In genomic region chr5:38857591-38857990, GRCm38 (mm10) we compare ENCODE assay signal across 27 mouse cellular contexts. TPM values are rescaled to one million over a fixed set of nuclear protein-coding genes. Genes with fewer than 3 reads are reported as not detected.
DNase-seq lines count a peak whose midpoint lies in the region; ATAC-seq lines count a peak whose summit lies in the region.
"Had no signal": no experiment of that assay in that cellular context is flagged by ENCODE, and none has a peak within 500 bp of the region (broad histone marks: within the 10 kb centered on the region; RNA-seq: fewer than 3 reads in every experiment).

No protein-coding gene starts in this region.

- H3K9ac ChIP-seq in kidney, embryonic 15.5 days: no peak overlapping the region
- H3K9ac ChIP-seq: embryonic facial prominence, embryonic 15.5 days; forebrain, embryonic 12.5 days; liver, embryonic 12.5 days; stomach, embryonic 15.5 days had no signal

- H3K9me3 ChIP-seq in kidney, embryonic 15.5 days (replicated peaks): no peaks in the 10 kb centered on the region
- H3K9me3 ChIP-seq in limb, embryonic 10.5 days (replicated peaks): no peaks in the 10 kb centered on the region
- H3K9me3 ChIP-seq in heart, embryonic 10.5 days: no peaks in the 10 kb centered on the region
- H3K9me3 ChIP-seq: embryonic facial prominence, embryonic 15.5 days; forebrain, embryonic 12.5 days; liver, embryonic 12.5 days; stomach, embryonic 15.5 days had no signal

- H3K36me3 ChIP-seq in kidney, embryonic 15.5 days: no peaks in the 10 kb centered on the region
- H3K36me3 ChIP-seq in limb, embryonic 10.5 days: no peaks in the 10 kb centered on the region
- no peaks in the 10 kb centered on the region for H3K36me3 ChIP-seq in heart, embryonic 10.5 days
- H3K36me3 ChIP-seq: embryonic facial prominence, embryonic 15.5 days; forebrain, embryonic 12.5 days; hindbrain, embryonic 10.5 days; liver, embryonic 12.5 days; stomach, embryonic 15.5 days had no signal

- 73% methylated on average over 1 of the region's 1 CpGs for WGBS in kidney, embryonic 15.5 days
- 64% methylated on average over 1 of the region's 1 CpGs for WGBS in limb, embryonic 10.5 days
- WGBS in heart, embryonic 10.5 days: 67% methylated on average over 1 of the region's 1 CpGs

- H3K4me1 ChIP-seq in kidney, embryonic 15.5 days: 0 out of 2 replicates have a peak, but pooled peaks cover 3% of the 10 kb centered on the region
- H3K4me1 ChIP-seq in limb, embryonic 10.5 days: peaks cover 49% of the 10 kb centered on the region
- H3K4me1 ChIP-seq in heart, embryonic 10.5 days: peaks cover 2% of the 10 kb centered on the region; the same call in 1 of the 2 replicates
- H3K4me1 ChIP-seq: liver, embryonic 12.5 days; stomach, embryonic 15.5 days had no signal

- H3K4me3 ChIP-seq in kidney, embryonic 15.5 days (replicated peaks): no peak overlapping the region
- H3K4me3 ChIP-seq in limb, embryonic 10.5 days: no peak overlapping the region
- H3K4me3 ChIP-seq in heart, embryonic 10.5 days: no peak overlapping the region
- H3K4me3 ChIP-seq: embryonic facial prominence, embryonic 15.5 days; forebrain, embryonic 12.5 days; hindbrain, embryonic 10.5 days; liver, embryonic 12.5 days; stomach, embryonic 15.5 days had no signal

- H3K4me2 ChIP-seq in kidney, embryonic 15.5 days: no peak overlapping the region
- H3K4me2 ChIP-seq: embryonic facial prominence, embryonic 15.5 days; forebrain, embryonic 12.5 days; liver, embryonic 12.5 days; stomach, embryonic 15.5 days had no signal

- no peak overlapping the region for H3K27ac ChIP-seq in kidney, embryonic 15.5 days
- peak overlapping the region; percentile 79 for H3K27ac ChIP-seq in limb, embryonic 10.5 days
- H3K27ac ChIP-seq in heart, embryonic 10.5 days: no peak overlapping the region
- H3K27ac ChIP-seq: embryonic facial prominence, embryonic 15.5 days; forebrain, embryonic 12.5 days; hindbrain, embryonic 10.5 days; hindbrain, postnatal 0 days; liver, embryonic 12.5 days; stomach, embryonic 15.5 days had no signal

- no peaks in the 10 kb centered on the region for H3K27me3 ChIP-seq in kidney, embryonic 15.5 days
- no peaks in the 10 kb centered on the region; the same call in 1 of the 2 replicates for H3K27me3 ChIP-seq in limb, embryonic 10.5 days (ENCODE audit: low read depth, poor library complexity, severe bottlenecking)
- no peaks in the 10 kb centered on the region for H3K27me3 ChIP-seq in heart, embryonic 10.5 days (ENCODE audit: insufficient read depth, poor library complexity, severe bottlenecking)
- H3K27me3 ChIP-seq: CH12.LX; embryonic facial prominence, embryonic 15.5 days; forebrain, embryonic 12.5 days; liver, embryonic 12.5 days; stomach, embryonic 15.5 days had no signal

- no peak for ATAC-seq in kidney, embryonic 15.5 days (replicated peaks; ENCODE audit: low FRiP score)
- ATAC-seq: hindbrain, postnatal 0 days; liver, embryonic 12.5 days; midbrain, embryonic 16.5 days had no signal

- DNase-seq in adrenal gland, adult 2 months: peak; percentile 5
- no peak for DNase-seq in adrenal gland, postnatal 4 days (ENCODE audit: low spot score in 2 of 2)
- peak; percentile 13 for DNase-seq in kidney, adult 9 months
- DNase-seq in limb, embryonic 10.5 days (ENCODE audit: low spot score): no peak
- no peak for DNase-seq in layer of hippocampus, adult 8-10 months (ENCODE audit: low spot score in 2 of 2)
- DNase-seq in heart, embryonic 10.5 days (ENCODE audit: low spot score): no peak
- no peak for DNase-seq in thymus, postnatal 0 days (ENCODE audit: low spot score)
- DNase-seq: cerebellum, adult 8-10 months; gastrocnemius, postnatal 10 days; left cerebral cortex, postnatal 4 days; lung, adult 2 months; lung, postnatal 36 days; right cerebral cortex, postnatal 14 days; thymus, adult 2 months had no signal

RNA-seq across cellular contexts. Expression of gene Clnk, which starts 19.0 kb away (rescaled TPM):
- total RNA-seq in adrenal gland, adult 2 months (2021): not detected
- polyA plus RNA-seq in adrenal gland, adult 2 months (2012; rRNA removed): 0.06 TPM in 1 of 2 replicates, not detected in the other
- total RNA-seq in adrenal gland, postnatal 4 days (2021): not detected
- not detected in 2 replicates for polyA plus RNA-seq in kidney, embryonic 15.5 days (2015; fragmentation: Nextera tagmentation; extraction: Ambion mirVana)
- polyA plus RNA-seq in limb, embryonic 10.5 days (2016; fragmentation: Nextera tagmentation; extraction: Ambion mirVana): 0.14 TPM in 1 of 2 replicates, not detected in the other
- under 1 TPM in 1 of 4 experiments, not detected in 3; 0.19 TPM for total RNA-seq in layer of hippocampus, adult 8-10 months (2022)
- polyA plus RNA-seq in heart, embryonic 10.5 days (2016; fragmentation: Nextera tagmentation; extraction: Ambion mirVana): not detected in 2 replicates
- polyA plus RNA-seq in thymus, postnatal 0 days (2015; fragmentation: Nextera tagmentation; extraction: Ambion mirVana): 1.6 and 2.0 TPM in 2 replicates
- total RNA-seq: CH12.LX; gastrocnemius, postnatal 10 days; heart, adult 8-10 months; hindbrain, postnatal 0 days; left cerebral cortex, postnatal 4 days; MEL; neutrophil, adult 5-6 weeks had no signal
- polyA plus RNA-seq: forebrain, embryonic 12.5 days; hindbrain, postnatal 0 days; kidney, embryonic 16.5 days; liver, embryonic 12.5 days had no signal

Comparison
In these comparisons a context has a peak if more than half of its experiments do, and no peak if none do; other contexts are left out.
1. DNase-seq: peak in adrenal gland, adult 2 months (single experiment) and kidney, adult 9 months (single experiment); none in adrenal gland, postnatal 4 days (0 of 2), limb, embryonic 10.5 days (single experiment), layer of hippocampus, adult 8-10 months (0 of 2), heart, embryonic 10.5 days (single experiment) and thymus, postnatal 0 days (single experiment).